Mouse (Mus musculus) kidney, postnatal 36 days (tissue): Measurements from ENCODE around the gene Pex10.
"Not testable (repeated sequence)": the region's sequence is repeated elsewhere in the genome, so short reads cannot be mapped to it uniquely, and the experiment has no call there.

Experiments used
- DNase-seq, 2 experiments: peaks; one replicate each; pipeline ENCODE4 v3.0.0; 2021 to 2022; ENCODE audit warnings: mixed read lengths in 2 of 2

The Pex10 gene

DNA sequence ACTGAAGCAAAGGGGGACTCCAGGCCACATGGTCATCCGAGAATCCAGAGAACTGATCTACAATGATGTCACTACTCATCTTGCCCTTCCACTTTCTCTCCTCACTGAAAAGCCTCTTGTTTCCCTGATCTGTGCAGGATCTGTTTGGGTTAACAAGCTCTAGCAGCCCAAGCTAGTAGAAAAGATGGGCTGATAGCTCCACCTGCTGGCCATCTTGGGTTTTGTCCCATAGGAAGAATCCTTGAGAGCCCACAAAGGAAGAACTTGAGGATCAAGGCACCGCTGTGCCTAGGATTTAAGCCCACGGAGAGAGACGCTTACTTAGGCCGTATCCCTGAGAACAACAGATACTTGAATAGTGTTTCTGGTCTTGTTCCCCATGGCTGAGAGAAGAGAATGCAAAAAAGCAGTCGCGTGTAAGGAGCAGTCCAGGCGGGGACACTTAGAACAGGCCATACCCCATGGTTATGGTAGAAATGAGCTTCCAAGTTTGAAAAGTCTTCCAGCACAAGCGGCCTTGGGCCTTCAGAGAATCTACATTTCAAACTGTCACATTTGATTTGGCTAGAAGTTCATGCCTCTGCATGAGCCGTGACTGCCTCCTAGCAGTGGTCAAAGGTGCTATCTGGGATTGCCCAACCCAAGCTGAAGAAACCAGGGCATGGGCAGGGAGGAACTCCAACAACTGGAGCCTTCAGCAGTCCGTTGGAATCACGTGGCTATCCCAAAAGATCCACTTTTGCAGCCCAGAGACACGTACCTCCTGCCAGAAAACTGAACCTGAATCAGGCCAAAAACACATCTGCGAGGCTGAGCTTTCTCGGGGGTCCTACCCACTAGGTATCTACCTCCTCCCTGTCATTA lies 614 bp upstream of the Pex10 start:
- peak; percentile 90 to 92 for DNase-seq

DNA sequence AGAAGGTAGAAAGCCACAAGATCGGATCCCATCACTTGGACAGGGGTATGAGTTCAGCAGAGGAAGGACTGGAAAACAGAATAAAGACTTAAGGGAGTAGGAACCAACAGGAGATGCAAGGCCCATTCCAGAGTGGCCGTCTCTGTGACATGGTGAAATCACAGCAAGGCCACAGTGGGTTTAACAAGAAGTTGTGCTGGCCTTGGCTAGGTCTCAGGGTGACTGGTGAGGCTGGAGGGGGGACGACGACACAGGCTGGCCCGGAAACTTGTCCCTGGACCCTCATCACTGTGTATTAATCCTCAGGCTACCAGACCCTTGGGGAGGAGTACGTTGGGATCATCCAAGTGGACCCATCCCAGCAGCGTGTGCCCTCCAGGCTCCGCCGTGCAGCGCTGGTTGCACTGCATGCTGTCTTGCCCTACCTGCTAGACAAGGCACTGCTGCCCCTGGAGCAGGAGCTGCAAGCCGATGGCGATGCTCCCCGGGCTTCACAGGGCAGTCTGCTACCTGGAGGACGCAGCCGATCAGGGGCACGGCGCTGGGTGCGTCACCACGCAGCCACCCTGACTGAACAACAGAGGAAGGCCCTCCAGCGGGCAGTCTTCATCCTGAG lies 1.6 kb downstream of the Pex10 start:
- DNase-seq = no peak

DNA sequence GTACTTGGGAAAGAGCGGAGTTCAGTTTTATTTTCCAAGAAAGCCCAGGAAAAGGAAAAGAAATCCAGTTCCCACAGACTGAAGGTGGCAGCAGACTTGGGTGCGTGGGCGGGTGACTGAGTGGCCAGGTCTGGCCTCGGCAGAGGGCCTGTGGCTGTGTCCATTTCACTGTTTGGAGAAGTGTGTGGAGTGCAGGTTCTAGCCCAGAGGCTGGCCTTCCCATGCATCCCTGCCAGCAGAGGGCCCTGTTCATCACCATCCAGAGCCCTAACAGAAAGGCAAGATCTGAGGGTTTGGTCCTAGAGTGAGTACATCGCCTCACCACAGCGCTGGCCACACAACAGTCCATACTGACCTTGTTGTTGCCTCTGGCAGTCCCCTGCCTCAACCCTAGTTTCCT lies 2.4 kb downstream of the Pex10 start:
- DNase-seq = peak in 1 of 2 experiments; percentile 57

DNA sequence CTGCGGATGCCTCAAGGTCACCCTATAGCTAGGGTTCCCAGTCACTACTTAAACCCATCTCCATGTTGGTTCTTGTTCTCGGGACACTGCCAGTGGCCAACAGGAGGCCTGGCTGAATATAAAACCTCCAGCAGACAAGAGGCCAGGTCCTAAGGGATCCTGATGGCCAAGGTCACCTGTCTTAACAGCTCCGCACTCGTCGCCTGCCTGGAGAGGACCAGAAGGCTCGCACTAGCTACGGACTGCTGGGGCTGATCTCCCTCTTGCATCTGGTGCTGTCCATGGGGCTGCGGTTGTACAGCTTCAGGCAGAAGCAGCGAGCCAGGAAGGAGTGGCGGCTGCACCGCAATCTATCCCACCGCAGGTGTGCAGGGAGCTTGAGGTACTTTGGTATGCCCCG lies 3.4 kb downstream of the Pex10 start:
- DNase-seq = no peak

DNA sequence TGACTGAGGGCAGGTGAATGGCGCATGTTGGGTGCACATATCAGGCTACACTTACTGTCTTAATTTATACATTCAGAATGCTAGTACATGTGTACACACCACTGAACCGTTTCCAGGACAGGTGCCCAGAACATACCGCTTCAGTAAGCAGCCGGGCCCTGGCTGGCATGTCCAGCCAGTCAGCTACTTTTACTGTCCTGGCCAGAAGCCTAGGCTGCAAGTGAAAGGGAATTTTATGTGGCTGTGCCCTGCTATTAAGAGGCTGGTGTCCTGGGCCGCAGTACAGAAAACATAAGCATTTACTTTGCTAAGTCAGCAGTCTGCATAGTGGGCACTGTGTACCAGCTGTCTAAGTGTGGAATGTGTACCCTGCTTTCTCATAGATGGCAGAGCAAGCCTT lies 4.1 kb downstream of the Pex10 start:
- DNase-seq = peak; percentile 81 to 88

DNA sequence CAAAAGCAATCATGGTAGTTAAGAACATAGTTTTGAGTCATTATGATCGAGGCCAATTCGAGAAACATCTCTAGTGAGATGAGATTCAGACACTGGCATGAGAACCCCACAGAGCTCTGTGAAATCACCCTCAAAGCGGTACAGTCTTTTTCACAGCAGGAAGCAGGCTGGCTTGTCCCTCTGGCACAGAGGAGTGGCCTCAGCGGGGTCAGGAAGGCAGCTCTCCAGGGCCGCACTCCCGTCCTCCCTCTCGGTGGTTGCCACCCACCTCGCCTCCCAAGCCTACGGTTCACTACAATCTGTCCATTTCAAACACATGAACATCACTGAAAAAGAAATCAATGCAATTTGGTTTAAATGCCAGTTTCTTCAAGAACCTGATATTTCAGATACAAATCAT lies 7.6 kb downstream of the Pex10 start:
- DNase-seq = no peak

DNA sequence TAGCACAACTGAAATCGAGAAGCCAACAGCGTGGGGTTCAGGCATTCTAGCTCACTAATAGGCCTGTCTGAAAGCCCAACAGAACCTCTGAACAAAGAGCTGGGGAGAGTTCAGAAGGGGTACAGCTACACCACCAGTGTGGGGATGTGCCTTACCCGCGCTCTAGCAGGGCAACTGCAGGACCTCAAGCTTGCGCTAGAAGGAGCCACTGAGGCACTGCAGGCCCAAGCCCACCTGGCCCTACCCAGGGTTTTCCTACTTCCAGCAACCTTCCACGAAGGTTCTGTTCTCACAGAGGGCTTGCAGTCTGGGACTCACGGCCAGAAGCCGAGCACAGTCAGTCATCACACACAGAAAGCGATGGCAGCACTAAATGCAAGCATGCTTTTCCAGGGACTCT lies 8.3 kb downstream of the Pex10 start:
- no peak for DNase-seq

DNA sequence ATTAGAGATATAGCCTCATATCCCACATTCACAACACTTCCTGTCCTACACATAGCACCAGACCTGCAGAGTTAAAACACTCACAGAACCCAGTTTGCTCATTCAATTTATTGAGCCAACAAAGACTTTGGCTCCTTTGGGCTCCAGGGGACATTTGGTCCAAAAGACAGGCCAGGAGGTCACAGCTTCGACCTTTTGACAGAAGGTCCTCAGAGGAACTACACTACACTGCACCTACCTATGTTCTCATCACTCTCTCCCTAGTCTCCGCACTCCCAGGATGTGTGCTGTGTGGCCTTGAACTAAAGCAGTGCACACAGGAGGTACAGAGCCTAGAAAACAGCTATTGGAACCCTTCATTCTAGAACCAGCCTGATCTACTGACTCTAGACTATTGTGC lies 9.0 kb downstream of the Pex10 start:
- peak in 1 of 2 experiments; percentile 49 for DNase-seq

DNA sequence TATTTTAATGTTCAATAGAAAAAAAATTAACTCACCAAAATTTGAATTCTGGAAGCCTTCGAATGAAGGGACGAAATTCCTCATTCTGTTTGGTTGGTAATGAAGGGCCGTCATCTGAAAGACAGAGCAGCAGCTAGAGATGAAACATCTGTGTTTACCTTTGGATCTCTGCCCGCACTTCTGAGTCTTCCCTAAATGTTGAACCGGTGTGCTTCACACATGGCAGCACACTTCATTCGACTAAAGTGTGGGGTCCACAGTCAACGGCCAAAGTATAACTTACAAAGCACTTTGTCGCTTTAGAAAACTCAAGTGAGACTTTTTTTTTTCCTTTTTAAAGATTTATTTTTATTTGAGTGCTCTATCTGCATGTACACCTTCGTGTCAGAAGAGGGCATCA lies 9.9 kb downstream of the Pex10 start:
- peak in 1 of 2 experiments; percentile 41 for DNase-seq

DNA sequence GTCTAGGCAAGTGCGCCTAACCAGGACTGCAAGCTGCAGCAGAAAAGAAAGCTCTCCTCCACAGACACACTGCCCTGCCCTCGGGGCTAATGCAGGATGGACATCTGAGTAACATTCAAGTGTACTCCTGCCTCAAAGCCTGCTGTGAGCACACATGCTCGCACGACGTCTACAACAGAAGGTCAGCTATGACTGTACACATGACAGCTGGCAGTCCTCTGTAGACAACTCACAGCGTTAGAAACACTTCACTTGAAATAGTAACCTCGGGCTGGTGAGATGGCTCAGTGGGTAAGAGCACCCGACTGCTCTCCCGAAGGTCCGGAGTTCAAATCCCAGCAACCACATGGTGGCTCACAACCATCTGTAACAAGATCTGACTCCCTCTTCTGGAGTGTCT lies 12.0 kb downstream of the Pex10 start:
- not testable (repeated sequence) for DNase-seq

DNA sequence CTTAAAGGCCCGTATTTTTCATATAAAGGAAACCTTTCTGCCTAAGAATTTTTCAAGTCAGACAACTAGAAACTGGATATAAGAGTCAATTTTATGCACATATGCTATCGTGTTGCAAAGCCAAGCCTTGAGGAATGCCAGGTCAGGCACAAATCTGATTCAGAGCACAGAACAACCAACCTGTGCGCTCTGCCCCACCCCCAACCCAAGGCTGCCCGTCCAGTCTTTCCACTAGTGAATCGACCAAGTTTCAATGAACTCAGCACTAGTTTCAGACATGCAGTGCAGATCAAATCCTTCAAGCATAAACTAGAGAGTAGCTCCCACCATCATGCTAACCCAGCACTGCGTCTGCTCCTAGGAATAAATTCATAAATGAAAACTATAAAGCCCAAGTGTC lies 12.8 kb downstream of the Pex10 start:
- DNase-seq = peak in 1 of 2 experiments; percentile 62

DNA sequence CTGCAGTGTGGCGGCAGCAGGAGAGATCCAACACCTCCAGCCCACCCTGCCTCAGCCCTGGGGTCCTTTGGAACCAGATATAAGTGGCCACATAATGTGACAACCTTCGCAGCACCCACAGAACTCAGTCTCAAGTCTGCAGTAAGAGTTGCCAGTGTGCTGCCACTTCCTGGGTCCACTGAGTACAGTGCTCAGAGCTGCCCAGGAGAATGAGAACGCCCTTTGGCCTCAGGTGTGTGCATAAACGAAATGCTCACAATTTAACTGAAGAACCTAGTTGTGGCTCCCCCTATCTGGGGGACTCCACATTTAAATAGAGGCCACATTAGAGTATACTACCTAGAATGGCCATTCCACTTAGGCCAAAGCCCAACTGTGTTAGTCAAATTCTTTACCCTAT lies 16.7 kb downstream of the Pex10 start:
- peak in 1 of 2 experiments; percentile 54 for DNase-seq

DNA sequence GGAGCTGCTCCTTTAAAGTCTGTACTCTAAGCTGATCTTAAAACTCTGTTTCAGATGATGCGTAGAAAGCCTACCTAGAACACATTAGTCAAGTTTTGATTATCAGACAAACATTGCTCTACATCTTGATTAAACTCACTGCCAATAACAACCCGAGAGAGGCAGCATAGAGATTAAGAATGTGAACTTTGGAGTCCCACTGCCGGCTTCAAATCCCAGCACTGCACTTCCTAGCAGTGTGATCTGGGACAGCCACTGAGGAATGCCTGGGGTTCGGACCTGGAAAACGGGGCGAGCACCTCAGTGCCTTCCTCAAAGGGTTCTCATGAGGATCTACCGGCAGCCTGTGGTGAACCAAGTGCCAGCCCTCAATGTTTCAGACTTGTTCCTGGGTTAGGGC lies 17.5 kb downstream of the Pex10 start:
- peak in 1 of 2 experiments; percentile 43 for DNase-seq

DNA sequence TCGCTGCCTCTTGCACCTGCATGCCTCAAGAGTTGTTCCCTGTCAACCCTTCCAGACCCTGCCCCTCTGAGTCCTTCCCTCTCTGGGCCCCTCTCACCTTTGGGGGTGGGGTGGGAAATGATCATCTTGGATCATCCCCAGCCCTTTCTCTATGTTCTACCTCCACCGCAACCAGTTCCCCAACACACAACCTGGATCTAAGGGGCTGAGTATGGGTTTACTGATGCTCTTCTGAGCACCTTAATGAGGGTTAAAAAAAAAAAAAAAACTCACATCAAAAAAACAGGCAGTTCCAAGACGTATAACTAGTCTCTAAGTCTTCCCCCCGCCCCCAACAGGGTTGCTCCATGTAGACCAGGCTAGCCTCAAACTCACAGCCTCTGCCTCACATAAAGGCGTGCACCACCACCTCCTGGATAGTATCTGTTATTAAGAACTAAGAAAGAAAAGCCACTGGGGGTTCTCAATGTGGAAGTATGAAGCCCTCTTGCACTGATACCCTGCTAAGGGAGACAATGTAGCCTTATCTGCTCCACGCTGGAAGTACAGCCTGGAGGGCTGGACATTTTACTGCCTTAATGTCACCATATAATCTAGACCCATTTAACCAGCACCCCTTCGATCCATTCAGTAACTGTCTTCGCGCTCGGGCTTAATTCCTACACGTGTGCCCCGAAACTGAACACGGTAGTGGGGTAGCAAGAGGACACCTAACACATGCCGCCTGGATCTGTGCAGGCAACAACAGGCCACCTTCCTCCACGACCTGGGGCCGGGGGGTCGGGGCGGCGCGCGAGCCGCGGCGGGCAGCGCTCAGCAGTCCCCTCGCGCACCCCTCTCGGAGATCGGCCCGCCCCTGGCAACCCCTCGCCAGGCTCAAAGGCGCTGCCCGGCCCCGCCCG lies 18.6 kb downstream of the Pex10 start:
- DNase-seq = no peak

DNA sequence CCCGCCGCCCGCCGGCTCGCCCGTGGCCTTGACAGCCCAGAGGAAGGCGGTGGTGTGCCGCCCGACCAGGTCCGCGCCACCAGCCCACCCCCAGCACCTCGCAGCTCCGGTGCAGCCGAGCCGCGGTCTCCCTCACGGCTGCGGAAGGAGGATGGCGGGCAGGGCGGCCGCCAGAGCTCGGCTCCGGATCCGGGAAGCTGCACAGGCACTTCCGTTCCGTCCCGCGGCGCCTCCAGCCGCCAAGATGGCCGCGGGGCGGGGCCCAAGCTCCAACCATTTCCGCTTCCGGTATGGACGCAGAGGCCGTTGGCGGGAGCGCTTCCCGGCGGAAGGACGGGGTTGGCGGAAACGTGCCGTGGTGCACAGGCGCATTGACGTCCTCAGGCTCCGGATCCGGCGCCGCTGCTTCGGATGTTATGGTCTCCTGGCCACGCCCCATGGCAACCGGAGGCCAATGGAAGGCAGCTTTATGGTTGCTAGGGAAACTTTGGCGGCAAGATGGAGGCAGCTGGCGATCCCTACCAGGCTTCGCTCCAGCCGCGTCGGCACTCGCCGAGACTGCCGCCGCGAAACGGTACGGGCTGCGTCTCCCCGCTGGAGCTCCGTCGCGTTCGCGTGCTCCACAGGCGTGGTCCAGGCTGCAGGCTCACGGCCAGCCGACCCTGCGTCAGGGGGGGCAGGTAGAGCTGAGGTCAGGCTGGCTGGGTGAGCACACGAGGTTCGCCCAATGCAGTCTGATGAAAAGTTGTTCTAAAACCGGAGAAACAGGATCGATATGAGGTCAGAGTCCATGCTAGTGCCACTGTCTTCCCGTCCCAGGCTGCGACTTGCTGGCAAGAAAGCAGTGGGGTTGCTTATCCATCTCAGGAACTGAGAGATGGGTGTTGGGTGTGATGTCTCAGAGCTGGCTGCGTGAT lies 19.6 kb downstream of the Pex10 start, which contains the start of the genes Rer1 and Morn1:
Rer1 (minus strand) TSS at position 275 of the 917 bp plus-strand sequence.
Morn1 (plus strand) TSS at position 470 of the 917 bp plus-strand sequence.
- DNase-seq = peak; percentile 100

DNA sequence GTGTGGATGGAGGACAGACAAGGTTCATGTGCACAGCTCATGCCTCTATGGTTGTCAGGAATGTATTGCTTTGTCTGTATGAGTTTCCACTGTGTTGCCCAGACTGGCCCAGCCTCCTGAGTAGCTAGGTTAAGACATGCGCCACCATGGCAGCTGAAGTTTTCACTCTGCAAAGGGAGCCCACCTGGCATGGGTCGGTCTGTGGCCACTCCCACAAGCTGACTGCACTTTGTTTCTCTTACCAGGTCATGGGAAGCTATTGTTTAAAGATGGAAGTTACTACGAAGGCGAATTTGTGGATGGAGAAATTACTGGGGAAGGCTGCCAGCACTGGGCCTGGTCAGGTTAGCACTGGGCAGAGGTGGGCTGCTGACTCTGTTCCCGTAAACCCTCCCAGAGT lies 22.4 kb downstream of the Pex10 start:
- no peak for DNase-seq

DNA sequence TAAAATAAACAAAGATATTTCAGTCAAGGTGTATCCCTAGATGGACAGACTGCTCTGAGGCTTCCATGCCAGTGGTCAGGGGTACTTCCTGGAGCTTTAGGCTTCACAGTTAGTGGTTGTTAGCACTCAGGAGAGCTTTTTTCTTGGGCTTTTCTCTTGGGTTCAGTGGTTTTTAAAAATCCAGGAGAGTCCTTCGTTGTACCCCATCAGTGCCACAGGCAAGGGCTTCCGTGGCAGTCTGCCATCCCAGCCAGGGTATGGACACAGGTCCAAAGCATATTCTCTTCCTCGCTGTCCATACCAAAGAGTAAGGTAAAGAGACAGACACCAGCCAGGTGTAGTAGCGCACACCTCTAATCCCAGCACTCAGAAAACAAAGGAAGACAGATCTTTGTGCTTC lies 23.3 kb downstream of the Pex10 start:
- DNase-seq = no peak

DNA sequence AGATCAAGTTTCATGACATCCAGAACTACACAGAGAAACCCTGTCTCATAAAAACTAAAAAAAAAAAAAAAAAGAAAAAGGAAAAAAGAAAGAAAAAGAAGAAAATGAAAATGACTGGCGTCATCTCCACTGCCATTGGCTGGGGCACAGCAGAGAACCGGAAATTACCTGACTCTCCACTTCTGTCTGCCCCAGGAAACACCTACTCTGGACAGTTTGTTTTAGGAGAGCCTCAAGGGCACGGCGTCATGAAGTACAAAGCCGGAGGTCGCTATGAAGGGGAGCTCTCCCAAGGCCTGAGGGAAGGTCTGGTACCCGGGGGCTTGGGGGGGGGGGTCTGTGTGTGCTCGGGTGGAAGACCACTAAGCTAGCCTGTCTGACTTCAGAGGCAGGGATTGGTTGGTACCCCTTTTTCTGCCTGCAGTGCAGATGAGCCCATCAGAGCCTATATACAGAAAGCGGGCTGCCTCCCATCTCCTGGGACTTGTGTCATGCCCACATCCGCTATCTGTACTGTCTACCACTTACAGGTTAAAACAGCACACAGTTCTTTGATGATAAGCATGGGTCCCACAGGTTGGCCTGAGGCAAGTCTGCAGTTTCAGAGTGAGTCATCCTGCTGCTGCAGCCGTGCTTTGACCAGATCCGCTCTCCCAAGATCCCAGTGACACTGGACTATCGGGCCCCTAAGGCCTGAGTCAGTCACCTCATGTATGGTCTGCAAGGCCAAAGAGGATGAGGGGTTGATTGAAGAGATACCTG lies 24.1 kb downstream of the Pex10 start:
- no peak for DNase-seq

DNA sequence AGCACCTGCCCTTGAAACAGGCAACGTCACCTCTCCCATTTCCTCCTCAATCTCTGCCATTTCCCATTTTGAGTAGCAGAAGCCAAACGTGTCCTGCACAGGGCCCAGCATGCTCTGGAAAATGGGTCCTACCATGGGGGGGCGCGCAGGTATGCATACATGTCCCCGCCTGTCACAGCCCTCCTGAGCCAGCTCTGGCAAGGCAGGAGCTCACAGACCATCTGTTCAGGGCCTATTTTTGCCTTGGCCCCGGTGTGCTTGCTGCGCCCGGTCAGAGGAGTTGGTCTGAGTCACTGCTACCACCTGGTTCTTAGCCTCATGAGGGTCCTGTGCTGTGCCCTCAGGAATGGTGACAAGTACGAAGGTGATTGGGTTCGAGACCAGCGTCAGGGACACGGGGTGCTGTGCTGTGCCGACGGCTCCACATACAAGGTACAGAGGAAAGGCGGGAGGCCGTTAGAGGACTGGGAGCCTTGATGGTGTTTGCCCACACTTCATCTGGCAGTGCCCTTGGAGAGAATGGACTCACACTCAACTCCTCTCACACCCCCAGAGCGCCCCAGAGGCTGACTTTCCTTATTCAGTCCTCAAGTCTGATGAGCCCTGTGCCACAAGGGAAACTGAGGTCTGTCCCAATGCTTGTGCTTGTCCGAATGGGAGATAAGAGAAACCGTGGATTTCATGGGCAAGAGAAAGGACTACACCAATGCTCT lies 26.1 kb downstream of the Pex10 start:
- no peak for DNase-seq

DNA sequence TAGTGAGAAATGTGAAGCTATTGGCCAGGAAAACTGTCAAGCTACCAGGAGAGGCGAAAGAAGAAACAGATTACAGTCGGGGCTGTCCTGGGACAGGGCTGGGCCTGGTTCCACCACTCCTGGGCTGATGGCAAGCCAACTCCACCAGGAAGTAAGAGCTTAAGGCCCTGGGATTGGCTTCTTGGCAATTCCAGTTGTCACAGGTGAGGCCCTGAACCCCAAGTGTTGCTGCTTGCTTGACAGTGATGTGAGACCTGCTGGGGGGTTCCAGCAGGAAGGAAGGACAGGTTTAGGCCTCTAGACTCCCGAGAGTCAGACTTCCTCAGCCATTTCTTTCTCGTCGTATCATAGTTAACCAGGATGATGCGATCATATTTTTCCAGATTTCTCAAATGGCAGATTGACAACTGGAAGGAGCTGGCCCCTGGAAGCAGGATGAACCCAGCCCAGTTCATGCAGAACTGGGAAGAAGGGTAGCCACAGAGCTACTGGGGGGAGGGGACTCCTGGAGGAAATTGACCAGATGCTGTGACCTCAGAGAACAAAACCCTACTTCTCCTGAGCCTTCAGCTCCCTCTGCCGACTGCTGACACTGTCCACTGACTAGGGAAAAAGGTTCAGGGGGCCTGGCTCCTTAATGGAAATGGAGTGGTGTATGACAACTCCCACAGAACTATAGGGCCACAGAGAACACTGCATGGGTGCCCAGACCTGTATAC lies 26.8 kb downstream of the Pex10 start:
- no peak for DNase-seq
